Mouse (Mus musculus) heart, postnatal 0 days (tissue): ENCODE data around the gene Copa. TPM values are rescaled to one million over a fixed set of nuclear protein-coding genes. Genes with fewer than 3 reads are reported as not detected.

ENCODE experiments used
- ATAC-seq: fragments of 200-750 bp; cut with Nextera tagmentation; 2 replicates; pipeline ENCODE4 v1.8.0; 2017; ENCODE audit warnings: low read depth, moderate number of reproducible peaks, moderate library complexity; ENCODE audit not compliant: insufficient read depth
- DNase-seq: peaks from one replicate; pipeline ENCODE4 v3.0.0-alpha.2; 2016; ENCODE audit warnings: low spot score
- H3K27ac ChIP-seq: fragments of 300-500 bp; sonication (generic); 2 replicates; pipeline ENCODE4 v1.5.1; 2014; ENCODE audit warnings: low read depth, mild to moderate bottlenecking
- H3K27me3 ChIP-seq: fragments of 300-500 bp; sonication (generic); 2 replicates; pipeline ENCODE4 v1.6.1; 2014; ENCODE audit warnings: low read length, mixed read lengths; ENCODE audit not compliant: control insufficient read depth, insufficient read depth
- H3K36me3 ChIP-seq: fragments of 300-500 bp; sonication (generic); replicated peaks from 2 replicates; pipeline ENCODE4 v1.6.1; 2014; ENCODE audit warnings: low read length, mixed read lengths; ENCODE audit not compliant: control insufficient read depth, insufficient read depth
- H3K4me1 ChIP-seq: fragments of 300-500 bp; sonication (generic); 2 replicates; pipeline ENCODE4 v1.6.1; 2014; ENCODE audit warnings: antibody characterized with exemption; ENCODE audit not compliant: control insufficient read depth, insufficient read depth
- H3K4me2 ChIP-seq: fragments of 300-500 bp; sonication (generic); 2 replicates; pipeline ENCODE4 v1.6.1; 2014; ENCODE audit warnings: low read depth, mild to moderate bottlenecking, low read length, moderate library complexity
- H3K4me3 ChIP-seq: fragments of 300-500 bp; sonication (generic); 2 replicates; pipeline ENCODE4 v1.5.1; 2014; ENCODE audit warnings: low read depth, low read length
- H3K9ac ChIP-seq: fragments of 300-500 bp; sonication (generic); replicated peaks from 2 replicates; pipeline ENCODE4 v1.6.1; 2014; ENCODE audit warnings: low read depth, low read length, mixed read lengths
- H3K9me3 ChIP-seq: fragments of 300-500 bp; sonication (generic); replicated peaks from 2 replicates; pipeline ENCODE4 v1.6.1; 2016; ENCODE audit warnings: low read length; ENCODE audit not compliant: control insufficient read depth
- CTCF ChIP-seq: IDR thresholded peaks from 2 replicates; pipeline ENCODE4 v1.5.1; 2016; ENCODE audit warnings: antibody characterized with exemption, control low read depth, low read depth
- EP300 ChIP-seq: IDR thresholded peaks from 2 replicates; pipeline ENCODE4 v1.6.1; 2016; ENCODE audit warnings: antibody characterized with exemption, low read depth
- WGBS: fragments of 180-500 bp; shearing (Covaris S2); extraction: QIAGEN DNeasy Blood & Tissue Kit; methylation state at CpG from one replicate; pipeline ENCODE4 v1.1.7; 2014; 5-methylcytosine and 5-hydroxymethylcytosine counted together
- polyA plus RNA-seq: library from polyadenylated mRNA; unstranded; fragments of >200 nt; fragmentation: Nextera tagmentation; extraction: Ambion mirVana; gene quantifications from 2 replicates; pipeline ENCODE4 v1.2.1, GENCODE M21; 2015
- total RNA-seq: library from RNA; depleted of rRNA; stranded (reverse); fragments of >200 nt; gene quantifications from 2 replicates; pipeline ENCODE4 v1.2.3, GENCODE M21; 2014; ENCODE audit warnings: low replicate concordance

The Copa gene
- total and polyA plus RNA-seq, 2 experiments from 2014 or later, result 101 to 148 TPM

DNA sequence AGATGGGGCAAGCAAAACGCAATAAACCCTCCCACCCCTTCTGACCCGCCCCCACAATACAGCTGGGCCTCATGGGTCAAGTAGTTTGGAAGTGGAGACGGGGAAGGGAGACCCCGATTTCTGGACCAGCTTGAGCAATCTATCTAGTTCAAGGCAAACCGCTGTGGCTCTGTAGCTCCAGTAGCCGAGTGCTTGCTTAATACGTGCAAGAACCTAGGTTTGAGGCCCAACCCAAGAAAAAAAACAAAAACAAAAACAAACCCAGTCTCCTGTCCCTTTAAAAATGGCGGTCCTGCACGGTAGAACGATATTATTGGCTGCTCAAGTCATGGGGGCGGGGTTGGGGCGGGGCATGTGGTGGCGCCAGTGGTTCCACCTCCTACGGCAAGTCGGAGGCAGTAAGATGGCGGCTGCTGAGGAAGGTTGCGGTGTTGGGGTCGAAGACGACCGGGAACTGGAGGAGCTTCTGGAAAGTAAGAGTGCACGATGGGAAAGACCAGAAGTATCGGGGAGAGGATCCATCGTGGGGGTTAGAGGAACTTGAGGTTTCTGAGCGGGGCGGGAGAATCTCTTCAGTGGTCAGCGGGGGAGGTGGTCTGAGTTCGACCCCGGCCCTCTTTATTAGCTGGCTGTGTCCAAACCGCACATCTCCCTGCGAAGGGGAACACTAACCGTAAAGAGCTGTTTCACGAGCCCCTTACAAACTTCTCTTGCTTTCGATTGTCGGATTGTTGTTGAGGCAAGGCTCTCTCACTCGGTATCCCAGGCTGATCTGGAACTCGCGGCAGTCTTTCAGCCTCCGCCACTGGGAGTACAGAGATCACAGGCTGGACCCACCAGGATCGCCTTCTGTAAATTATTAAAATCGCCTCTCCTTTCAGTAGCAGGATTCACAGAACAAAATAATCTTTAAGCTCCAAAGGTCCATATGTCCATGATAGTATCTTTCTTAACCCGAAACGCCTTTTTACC is 44.3 kb downstream of the Copa start, which contains the start of gene Pex19:
TSS of gene Pex19 (plus strand) at position 380 of the 972 bp plus-strand sequence.
- peak; percentile 96 for ATAC-seq
- Histone ChIP-seq H3K36me3 (peaks cover 54% of the 10 kb centered on the region), H3K4me2 (peak within 1 kb of the TSS; percentile 90), H3K27me3 (no peaks in the 10 kb centered on the region), H3K27ac (peak within 1 kb of the TSS; percentile 66), H3K4me3 (peak within 1 kb of the TSS; percentile 92), H3K9me3 (no peaks in the 10 kb centered on the region), H3K4me1 (peaks cover 7% of the 10 kb centered on the region), H3K9ac (peak within 1 kb of the TSS; percentile 89)
- under 1% methylated on average over 42 of the region's 42 CpGs for WGBS
- TF ChIP-seq CTCF (no peak), EP300 (no peak)
- peak; percentile 92 for DNase-seq

GRCm38 (mm10) chr1:172127487-172127886 is 45.2 kb downstream of the Copa start:
- ATAC-seq (no peak), DNase-seq (no peak)
- Histone ChIP-seq H3K27me3 (no peaks in the 10 kb centered on the region), H3K4me1 (peaks cover 7% of the 10 kb centered on the region), H3K9me3 (no peaks in the 10 kb centered on the region), H3K27ac (no peak overlapping the region), H3K36me3 (peaks cover 54% of the 10 kb centered on the region), H3K9ac (peak overlapping the region; percentile 89), H3K4me2 (peak overlapping the region; percentile 90), H3K4me3 (peak overlapping the region; percentile 92)
- WGBS, result 30% methylated on average over 5 of the region's 5 CpGs
- no peak for TF ChIP-seq CTCF
- no peak for TF ChIP-seq EP300

DNA sequence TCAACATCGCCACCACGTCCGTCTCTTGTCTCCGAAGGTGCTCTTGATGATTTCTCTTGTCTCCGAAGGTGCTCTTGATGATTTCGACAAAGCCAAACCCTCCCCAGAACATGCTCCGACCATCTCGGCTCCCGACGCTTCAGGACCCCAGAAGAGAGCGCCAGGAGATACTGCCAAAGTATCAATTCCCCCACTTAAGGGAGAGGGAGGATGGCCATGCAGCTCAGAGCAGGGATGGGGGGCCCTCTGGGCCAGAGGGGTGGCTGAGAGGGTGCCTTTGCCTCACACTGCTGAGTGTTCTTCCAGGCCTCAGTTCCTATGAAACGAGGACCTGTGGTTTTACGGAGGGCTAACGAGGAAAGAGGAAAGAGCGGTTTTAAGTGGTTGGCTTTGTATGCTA is 46.2 kb downstream of the Copa start:
- DNase-seq (no peak), ATAC-seq (no peak)
- peaks cover 7% of the 10 kb centered on the region for H3K4me1 ChIP-seq
- H3K27me3 ChIP-seq, result no peaks in the 10 kb centered on the region
- H3K4me3 ChIP-seq, result no peak overlapping the region
- H3K9ac ChIP-seq, result no peak overlapping the region
- TF ChIP-seq EP300, result no peak
- TF ChIP-seq CTCF, result no peak
- no peak overlapping the region for H3K4me2 ChIP-seq
- H3K9me3 ChIP-seq, result no peaks in the 10 kb centered on the region
- WGBS, result 93% methylated on average over 15 of the region's 15 CpGs
- no peak overlapping the region for H3K27ac ChIP-seq
- H3K36me3 ChIP-seq, result peaks cover 53% of the 10 kb centered on the region

DNA sequence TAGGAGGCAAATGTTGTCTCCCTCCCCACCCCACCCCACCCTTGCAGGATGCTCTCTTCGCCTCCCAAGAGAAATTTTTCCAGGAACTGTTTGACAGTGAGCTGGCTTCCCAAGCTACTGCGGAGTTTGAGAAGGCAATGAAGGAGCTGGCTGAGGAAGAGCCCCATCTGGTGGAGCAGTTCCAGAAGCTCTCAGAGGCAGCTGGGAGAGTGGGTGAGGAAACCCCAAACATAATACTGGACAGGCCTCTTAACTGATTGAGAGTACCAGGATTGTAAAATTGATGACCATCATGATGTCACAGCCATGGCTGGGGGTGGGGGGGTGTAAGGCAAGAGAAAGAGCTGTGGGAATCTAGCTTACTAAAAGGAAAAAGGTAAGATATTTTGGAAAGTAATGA is 46.8 kb downstream of the Copa start:
- Histone ChIP-seq H3K36me3 (peaks cover 58% of the 10 kb centered on the region), H3K4me3 (no peak overlapping the region), H3K9me3 (no peaks in the 10 kb centered on the region), H3K27ac (no peak overlapping the region), H3K9ac (no peak overlapping the region), H3K4me1 (peaks cover 7% of the 10 kb centered on the region), H3K4me2 (no peak overlapping the region), H3K27me3 (no peaks in the 10 kb centered on the region)
- DNase-seq, result no peak
- no peak for ATAC-seq
- 52% methylated on average over 2 of the region's 2 CpGs for WGBS
- TF ChIP-seq EP300, result no peak
- TF ChIP-seq CTCF, result peak; percentile 32

GRCm38 (mm10) chr1:172129780-172130179 is 47.5 kb downstream of the Copa start:
- H3K4me2 ChIP-seq, result no peak overlapping the region
- no peaks in the 10 kb centered on the region for H3K27me3 ChIP-seq
- H3K9me3 ChIP-seq, result no peaks in the 10 kb centered on the region
- H3K27ac ChIP-seq, result no peak overlapping the region
- peaks cover 7% of the 10 kb centered on the region for H3K4me1 ChIP-seq
- ATAC-seq, result no peak
- H3K4me3 ChIP-seq, result no peak overlapping the region
- TF ChIP-seq EP300 (no peak), CTCF (no peak)
- whole genome bisulfite sequencing, result 93% methylated on average over 5 of the region's 5 CpGs
- no peak for DNase-seq
- peaks cover 65% of the 10 kb centered on the region for H3K36me3 ChIP-seq
- no peak overlapping the region for H3K9ac ChIP-seq
